Mouse (Mus musculus): ENCODE measurements around the gene Mtx1.

GRCm38 (mm10) chr3:89206695-89207094 lies 20.2 kb downstream of the Mtx1 start:
- TF ChIP-seq POLR2A (IDR thresholded peaks at IDR 0.05; ENCODE audit: low read depth, low read length) (no peak), CTCF (conservative IDR thresholded peaks at IDR 0.05; ENCODE audit: insufficient read depth, insufficient read length, low read depth, low read length) (no peak)
